Mouse (Mus musculus): ENCODE results near the gene Mrpl48. TPM values are rescaled to one million over a fixed set of nuclear protein-coding genes. Genes with fewer than 3 reads are reported as not detected.
A peak's percentile ranks its signal among the peaks of the same experiment; 100 is the strongest.
"Not testable (repeated sequence)": the region's sequence is repeated elsewhere in the genome, so short reads cannot be mapped to it uniquely, and the experiment has no call there.

Gene Mrpl48
- polyA plus RNA-seq, 1 experiment from 2014 or later: 73.9 TPM

- peak overlapping the region; percentile 55 for H3K4me3 ChIP-seq
- no peaks in the 10 kb centered on the region for H3K9me3 ChIP-seq
- peak overlapping the region; percentile 80 for H3K9ac ChIP-seq
- H3K4me2 ChIP-seq: peak overlapping the region; percentile 67
- no peaks in the 10 kb centered on the region for H3K36me3 ChIP-seq
- WGBS: under 1% methylated on average over 31 of the region's 31 CpGs
- 0 out of 2 replicates have a peak, but pooled peaks have one; percentile 32 for ATAC-seq (ENCODE audit: insufficient number of reproducible peaks, insufficient read depth, low FRiP score, low TSS enrichment, low read depth)
- no peaks in the 10 kb centered on the region for H3K27me3 ChIP-seq
- peak overlapping the region; percentile 89 for H3K27ac ChIP-seq
- H3K4me1 ChIP-seq: peaks cover 3% of the 10 kb centered on the region; the same call in 1 of the 2 replicates
Observed at GRCm38 (mm10) chr7:100582727-100583236, 25.3 kb downstream of the Mrpl48 start.

- Histone ChIP-seq H3K4me3 (peak overlapping the region; percentile 55), H3K9ac (peak overlapping the region; percentile 80), H3K27me3 (no peaks in the 10 kb centered on the region), H3K9me3 (no peaks in the 10 kb centered on the region), H3K27ac (no peak overlapping the region), H3K4me2 (peak overlapping the region; percentile 67), H3K36me3 (no peaks in the 10 kb centered on the region), H3K4me1 (peaks cover 3% of the 10 kb centered on the region; the same call in 1 of the 2 replicates)
- WGBS: 43% methylated on average over 7 of the region's 7 CpGs
- ATAC-seq (ENCODE audit: insufficient number of reproducible peaks, insufficient read depth, low FRiP score, low TSS enrichment, low read depth): no peak
Observed at GRCm38 (mm10) chr7:100582235-100582634, 25.9 kb downstream of the Mrpl48 start.

DNA sequence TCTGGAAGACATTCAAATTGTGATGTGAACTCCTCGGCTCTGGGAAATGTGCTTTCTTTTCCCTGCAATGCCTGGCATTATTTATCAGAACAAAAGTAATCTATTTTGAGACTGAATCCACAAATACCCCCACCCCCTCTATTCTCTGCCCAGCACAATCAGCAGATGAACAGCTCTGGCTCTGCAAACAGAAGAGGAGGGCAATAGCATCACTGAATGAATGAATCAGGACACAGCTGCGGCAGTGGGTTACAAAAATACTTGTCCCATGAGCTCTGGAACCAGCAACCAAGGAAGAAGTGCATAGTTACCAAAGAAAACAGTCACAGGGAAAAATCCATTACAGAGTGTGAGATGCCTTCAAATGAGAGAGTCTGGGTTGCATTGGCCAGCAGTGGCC is 29.3 kb downstream of the Mrpl48 start:
- Histone ChIP-seq H3K9me3 (no peaks in the 10 kb centered on the region), H3K36me3 (peaks cover 6% of the 10 kb centered on the region; the same call in 1 of the 2 replicates), H3K4me3 (no peak overlapping the region), H3K27me3 (no peaks in the 10 kb centered on the region), H3K9ac (no peak overlapping the region), H3K27ac (no peak overlapping the region), H3K4me2 (no peak overlapping the region), H3K4me1 (peaks cover 3% of the 10 kb centered on the region; the same call in 1 of the 2 replicates)
- WGBS: 83% methylated on average over 2 of the region's 2 CpGs
- no peak for ATAC-seq (ENCODE audit: insufficient number of reproducible peaks, insufficient read depth, low FRiP score, low TSS enrichment, low read depth)

DNA sequence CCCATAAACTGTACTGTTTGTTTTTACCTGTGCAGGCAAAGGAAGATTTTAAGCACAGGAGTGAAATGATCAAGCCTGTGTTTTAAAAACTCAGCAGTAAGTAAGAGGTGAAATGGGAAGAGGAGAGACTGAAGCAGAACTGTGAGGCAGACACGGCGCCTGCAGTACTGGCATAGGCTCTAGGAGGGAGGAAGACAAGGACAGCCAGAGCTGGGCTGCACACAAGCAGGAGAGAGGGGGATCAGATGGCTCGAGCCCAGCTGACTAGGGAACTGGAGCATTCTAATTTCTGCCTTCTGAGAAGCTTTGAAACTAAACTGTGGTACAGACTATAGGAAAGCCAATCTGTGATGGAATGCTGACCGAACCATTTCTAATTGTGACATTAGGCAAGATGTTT is 35.4 kb downstream of the Mrpl48 start:
- ATAC-seq (ENCODE audit: insufficient number of reproducible peaks, insufficient read depth, low FRiP score, low TSS enrichment, low read depth): no peak
- H3K4me3 ChIP-seq: no peak overlapping the region
- no peaks in the 10 kb centered on the region for H3K9me3 ChIP-seq
- H3K36me3 ChIP-seq: peaks cover 24% of the 10 kb centered on the region
- H3K27ac ChIP-seq: no peak overlapping the region
- no peak overlapping the region for H3K4me2 ChIP-seq
- H3K9ac ChIP-seq: no peak overlapping the region
- H3K27me3 ChIP-seq: no peaks in the 10 kb centered on the region
- 71% methylated on average over 4 of the region's 4 CpGs for WGBS
- H3K4me1 ChIP-seq: no peaks in the 10 kb centered on the region

- peaks cover 29% of the 10 kb centered on the region for H3K36me3 ChIP-seq
- no peak overlapping the region for H3K4me2 ChIP-seq
- no peaks in the 10 kb centered on the region for H3K4me1 ChIP-seq
- ATAC-seq (ENCODE audit: insufficient number of reproducible peaks, insufficient read depth, low FRiP score, low TSS enrichment, low read depth): no peak
- H3K4me3 ChIP-seq: no peak overlapping the region
- H3K9me3 ChIP-seq: 0 out of 2 replicates have a peak, but pooled peaks cover 2% of the 10 kb centered on the region
- WGBS: 80% methylated on average over 4 of the region's 4 CpGs
- no peak overlapping the region for H3K9ac ChIP-seq
- H3K27ac ChIP-seq: no peak overlapping the region
- H3K27me3 ChIP-seq: no peaks in the 10 kb centered on the region
Observed at GRCm38 (mm10) chr7:100572061-100572460, 36.0 kb downstream of the Mrpl48 start.

GRCm38 (mm10) chr7:100570930-100571715 is 37.0 kb downstream of the Mrpl48 start:
- 0 out of 2 replicates have a peak, but pooled peaks cover 2% of the 10 kb centered on the region for H3K9me3 ChIP-seq
- H3K4me1 ChIP-seq: no peaks in the 10 kb centered on the region
- no peak overlapping the region for H3K4me3 ChIP-seq
- H3K4me2 ChIP-seq: no peak overlapping the region
- no peak overlapping the region for H3K27ac ChIP-seq
- peaks cover 29% of the 10 kb centered on the region for H3K36me3 ChIP-seq
- no peak for ATAC-seq (ENCODE audit: insufficient number of reproducible peaks, insufficient read depth, low FRiP score, low TSS enrichment, low read depth)
- WGBS: 77% methylated on average over 3 of the region's 3 CpGs
- no peaks in the 10 kb centered on the region for H3K27me3 ChIP-seq
- H3K9ac ChIP-seq: no peak overlapping the region

DNA sequence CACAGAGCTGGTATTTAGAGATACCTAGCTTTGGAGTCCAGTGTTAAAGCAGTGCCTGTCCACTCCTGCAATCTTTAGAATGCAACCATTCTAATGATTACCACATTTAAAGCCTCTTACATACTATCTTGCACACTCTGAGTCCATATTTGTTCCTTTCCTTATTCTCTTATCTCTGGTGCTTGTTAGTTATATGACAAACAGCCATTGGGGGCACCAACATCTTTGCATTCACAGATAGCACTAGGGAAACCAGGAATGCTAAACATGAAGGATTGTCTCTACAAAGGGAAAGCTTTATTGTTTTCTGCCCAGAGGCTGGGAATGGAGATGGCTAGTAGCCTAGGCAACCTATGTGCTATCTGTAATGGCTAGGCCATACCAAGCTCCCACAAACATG is 38.2 kb downstream of the Mrpl48 start:
- peaks cover 32% of the 10 kb centered on the region for H3K36me3 ChIP-seq
- no peak overlapping the region for H3K27ac ChIP-seq
- H3K9me3 ChIP-seq: 0 out of 2 replicates have a peak, but pooled peaks cover 2% of the 10 kb centered on the region
- H3K4me1 ChIP-seq: no peaks in the 10 kb centered on the region
- H3K9ac ChIP-seq: no peak overlapping the region
- no peak overlapping the region for H3K4me2 ChIP-seq
- no peaks in the 10 kb centered on the region for H3K27me3 ChIP-seq
- no peak for ATAC-seq (ENCODE audit: insufficient number of reproducible peaks, insufficient read depth, low FRiP score, low TSS enrichment, low read depth)
- no peak overlapping the region for H3K4me3 ChIP-seq

DNA sequence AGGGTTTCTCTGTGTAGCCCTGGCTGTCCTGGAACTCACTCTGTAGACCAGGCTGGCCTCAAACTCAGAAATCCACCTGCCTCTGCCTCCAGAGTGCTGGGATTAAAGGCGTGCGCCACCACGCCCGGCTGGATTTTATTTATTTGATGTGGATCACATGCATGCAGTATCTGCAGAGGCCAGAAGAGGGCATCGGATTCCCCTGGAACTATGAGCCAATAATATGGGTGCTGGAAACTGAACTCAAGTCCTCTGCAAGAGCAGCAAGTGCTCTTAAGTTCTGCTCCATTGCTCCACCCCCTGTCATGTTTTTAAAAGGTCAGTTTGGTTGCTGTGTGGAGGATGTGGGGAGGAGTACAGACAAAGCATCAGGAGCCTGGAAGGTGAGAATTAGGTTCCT is 40.9 kb downstream of the Mrpl48 start:
- H3K36me3 ChIP-seq: peaks cover 29% of the 10 kb centered on the region
- H3K27me3 ChIP-seq; H3K27ac ChIP-seq; ATAC-seq (ENCODE audit: insufficient number of reproducible peaks, insufficient read depth, low FRiP score, low TSS enrichment, low read depth); H3K4me3 ChIP-seq; H3K9ac ChIP-seq; H3K9me3 ChIP-seq; H3K4me1 ChIP-seq; H3K4me2 ChIP-seq: not testable (repeated sequence)
- WGBS: 73% methylated on average over 5 of the region's 5 CpGs

DNA sequence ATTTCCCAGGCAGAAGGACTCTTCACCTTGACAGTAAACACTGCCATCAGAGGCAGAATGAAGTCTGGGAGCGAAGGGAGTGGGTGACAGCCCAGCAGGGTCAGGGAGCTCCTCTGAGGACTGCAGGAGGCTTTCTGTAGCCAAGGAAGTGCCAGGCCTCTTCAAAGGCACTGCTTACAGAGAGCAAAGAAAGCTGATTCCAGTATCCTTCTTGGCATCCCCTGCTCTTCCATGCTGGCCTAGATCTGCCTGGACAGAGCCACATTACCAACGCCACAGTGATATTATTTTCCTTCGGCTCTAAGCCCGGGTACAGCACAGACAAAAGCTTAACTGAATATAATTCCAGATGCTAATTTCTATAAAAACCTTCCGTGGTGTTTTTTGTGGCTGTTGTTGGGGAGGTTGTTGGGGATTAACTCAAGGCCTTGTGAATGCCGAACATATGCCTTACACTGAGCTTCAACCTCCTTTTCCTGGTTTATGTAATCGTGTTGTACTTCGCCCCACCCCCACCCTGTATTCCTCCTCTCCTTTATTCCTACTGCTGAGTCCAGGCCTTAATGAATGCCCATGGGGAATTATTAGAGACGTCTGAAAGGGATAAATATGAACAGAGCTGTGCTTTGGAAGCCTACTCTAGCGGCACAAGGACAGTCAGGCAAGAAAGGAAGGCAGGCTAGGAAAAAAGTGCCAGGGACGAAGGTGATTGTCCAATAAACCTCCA is 46.1 kb downstream of the Mrpl48 start:
- H3K27me3 ChIP-seq: no peaks in the 10 kb centered on the region
- no peaks in the 10 kb centered on the region; the same call in 1 of the 2 replicates for H3K4me1 ChIP-seq
- H3K27ac ChIP-seq: peak overlapping the region; percentile 14
- no peak overlapping the region for H3K9ac ChIP-seq
- no peaks in the 10 kb centered on the region for H3K9me3 ChIP-seq
- no peak overlapping the region for H3K4me2 ChIP-seq
- 63% methylated on average over 11 of the region's 11 CpGs for WGBS
- ATAC-seq (ENCODE audit: insufficient number of reproducible peaks, insufficient read depth, low FRiP score, low TSS enrichment, low read depth): no peak
- no peak overlapping the region for H3K4me3 ChIP-seq
- peaks cover 10% of the 10 kb centered on the region; the same call in 1 of the 2 replicates for H3K36me3 ChIP-seq

- 77% methylated on average over 4 of the region's 4 CpGs for WGBS
- Histone ChIP-seq H3K9me3 (no peaks in the 10 kb centered on the region), H3K36me3 (0 out of 2 replicates have a peak, but pooled peaks cover 2% of the 10 kb centered on the region), H3K27me3 (no peaks in the 10 kb centered on the region), H3K27ac (no peak overlapping the region), H3K4me1 (peaks cover 11% of the 10 kb centered on the region), H3K4me3 (no peak overlapping the region), H3K9ac (no peak overlapping the region), H3K4me2 (no peak overlapping the region)
- no peak for ATAC-seq (ENCODE audit: insufficient number of reproducible peaks, insufficient read depth, low FRiP score, low TSS enrichment, low read depth)
Observed at GRCm38 (mm10) chr7:100559331-100559730, 48.8 kb downstream of the Mrpl48 start.

GRCm38 (mm10) chr7:100557241-100557640 is 50.9 kb downstream of the Mrpl48 start:
- H3K9me3 ChIP-seq: no peaks in the 10 kb centered on the region
- H3K36me3 ChIP-seq: peaks cover 5% of the 10 kb centered on the region; the same call in 1 of the 2 replicates
- no peak overlapping the region for H3K4me3 ChIP-seq
- H3K27ac ChIP-seq: no peak overlapping the region
- peaks cover 11% of the 10 kb centered on the region for H3K4me1 ChIP-seq
- H3K27me3 ChIP-seq: no peaks in the 10 kb centered on the region
- 91% methylated on average over 5 of the region's 5 CpGs for WGBS
- H3K9ac ChIP-seq: no peak overlapping the region
- ATAC-seq (ENCODE audit: insufficient number of reproducible peaks, insufficient read depth, low FRiP score, low TSS enrichment, low read depth): no peak
- no peak overlapping the region for H3K4me2 ChIP-seq
